Mouse (Mus musculus) forebrain, embryonic 11.5 days (tissue): Measurements from ENCODE around the gene Rd3l. TPM values are rescaled to one million over a fixed set of nuclear protein-coding genes. Genes with fewer than 3 reads are reported as not detected.

Experiments used
- ATAC-seq: fragments of 200-750 bp; cut with Nextera tagmentation; replicated peaks from 2 replicates; pipeline ENCODE4 v1.8.0; 2017; ENCODE audit warnings: moderate TSS enrichment; ENCODE audit not compliant: low FRiP score
- DNase-seq: peaks from one replicate; pipeline ENCODE4 v3.0.0-alpha.2; 2017; ENCODE audit warnings: low spot score
- H3K27ac ChIP-seq: fragments of 300-500 bp; sonication (generic); 2 replicates; pipeline ENCODE4 v1.5.1; 2014; ENCODE audit warnings: low read depth, low read length
- H3K27me3 ChIP-seq: fragments of 300-500 bp; sonication (generic); 2 replicates; pipeline ENCODE4 v1.6.1; 2014; ENCODE audit warnings: mild to moderate bottlenecking, low read length, mixed read lengths; ENCODE audit not compliant: control insufficient read depth, insufficient read depth
- H3K36me3 ChIP-seq: fragments of 300-500 bp; sonication (generic); 2 replicates; pipeline ENCODE4 v1.6.1; 2014; ENCODE audit warnings: mild to moderate bottlenecking, low read length, moderate library complexity, mixed read lengths; ENCODE audit not compliant: control insufficient read depth, insufficient read depth
- H3K4me1 ChIP-seq: fragments of 300-500 bp; sonication (generic); replicated peaks from 2 replicates; pipeline ENCODE4 v1.6.1; 2014; ENCODE audit warnings: low read length, mixed read lengths; ENCODE audit not compliant: control insufficient read depth, insufficient read depth
- H3K4me2 ChIP-seq: fragments of 300-500 bp; sonication (generic); 2 replicates; pipeline ENCODE4 v1.6.1; 2014; ENCODE audit warnings: low read depth, mild to moderate bottlenecking, low read length, moderate library complexity, mixed read lengths; ENCODE audit not compliant: severe bottlenecking
- H3K4me3 ChIP-seq: fragments of 300-500 bp; sonication (generic); 2 replicates; pipeline ENCODE4 v1.5.1; 2014; ENCODE audit warnings: low read depth, low read length
- H3K9ac ChIP-seq: fragments of 300-500 bp; sonication (generic); 2 replicates; pipeline ENCODE4 v1.6.1; 2014; ENCODE audit warnings: low read length
- H3K9me3 ChIP-seq: fragments of 300-500 bp; sonication (generic); 2 replicates; pipeline ENCODE4 v1.6.1; 2016; ENCODE audit warnings: low read length, mixed read lengths; ENCODE audit not compliant: control insufficient read depth
- WGBS: fragments of 180-500 bp; shearing (Covaris S2); extraction: QIAGEN DNeasy Blood & Tissue Kit; methylation state at CpG from one replicate; pipeline ENCODE4 v1.1.7; 2014; 5-methylcytosine and 5-hydroxymethylcytosine counted together
- polyA plus RNA-seq: library from polyadenylated mRNA; unstranded; fragments of >200 nt; fragmentation: Nextera tagmentation; extraction: Ambion mirVana; gene quantifications from 2 replicates; pipeline ENCODE4 v1.2.1, GENCODE M21; 2014

The Rd3l gene
- polyA plus RNA-seq, 1 experiment from 2014 or later: not detected

GRCm38 (mm10) chr12:112012511-112013270 lies 31.6 kb upstream of the Rd3l start:
- WGBS: 23% methylated on average over 12 of the region's 12 CpGs
- peaks cover 5% of the 10 kb centered on the region; the same call in 1 of the 2 replicates for H3K4me1 ChIP-seq
- H3K27ac ChIP-seq: peak overlapping the region; percentile 89
- ATAC-seq (peak; percentile 93), DNase-seq (peak; percentile 88)
- no peaks in the 10 kb centered on the region for H3K36me3 ChIP-seq
- H3K9me3 ChIP-seq: no peaks in the 10 kb centered on the region; the same call in 1 of the 2 replicates
- peak overlapping the region; percentile 48 for H3K9ac ChIP-seq
- H3K27me3 ChIP-seq: no peaks in the 10 kb centered on the region
- H3K4me2 ChIP-seq: peak overlapping the region; percentile 51
- H3K4me3 ChIP-seq: peak overlapping the region; percentile 13

- no peak for ATAC-seq
These were observed 20.1 kb upstream of the Rd3l start for GRCm38 (mm10) chr12:112001223-112001622.

GRCm38 (mm10) chr12:111999735-112000134 lies 18.6 kb upstream of the Rd3l start:
- no peak overlapping the region for H3K4me3 ChIP-seq
- no peaks in the 10 kb centered on the region for H3K9me3 ChIP-seq
- WGBS: 96% methylated on average over 7 of the region's 7 CpGs
- ATAC-seq (no peak), DNase-seq (peak; percentile 25)
- H3K4me1 ChIP-seq: no peaks in the 10 kb centered on the region
- H3K9ac ChIP-seq: no peak overlapping the region
- H3K27ac ChIP-seq: no peak overlapping the region
- H3K27me3 ChIP-seq: no peaks in the 10 kb centered on the region
- no peaks in the 10 kb centered on the region for H3K36me3 ChIP-seq
- no peak overlapping the region for H3K4me2 ChIP-seq

More at GRCm38 (mm10) chr12:112001223-112001622, 20.1 kb upstream of the Rd3l start:
- no peaks in the 10 kb centered on the region for H3K4me1 ChIP-seq
- no peaks in the 10 kb centered on the region for H3K36me3 ChIP-seq
- no peak overlapping the region for H3K27ac ChIP-seq
- no peaks in the 10 kb centered on the region for H3K27me3 ChIP-seq
- H3K4me2 ChIP-seq: no peak overlapping the region
- no peak overlapping the region for H3K9ac ChIP-seq
- 23% methylated on average over 8 of the region's 8 CpGs for WGBS
- H3K9me3 ChIP-seq: no peaks in the 10 kb centered on the region
- H3K4me3 ChIP-seq: no peak overlapping the region
- peak; percentile 80 for DNase-seq

GRCm38 (mm10) chr12:111995161-111995560 lies 14.0 kb upstream of the Rd3l start:
- WGBS: 85% methylated on average over 2 of the region's 2 CpGs
- ATAC-seq: no peak
- H3K4me3 ChIP-seq: no peak overlapping the region

GRCm38 (mm10) chr12:111992626-111993025 lies 11.5 kb upstream of the Rd3l start:
- H3K27ac ChIP-seq: no peak overlapping the region
- no peaks in the 10 kb centered on the region for H3K9me3 ChIP-seq
- no peaks in the 10 kb centered on the region for H3K27me3 ChIP-seq
- no peak overlapping the region for H3K4me2 ChIP-seq
- ATAC-seq (no peak), DNase-seq (no peak)
- 87% methylated on average over 5 of the region's 5 CpGs for WGBS
- no peaks in the 10 kb centered on the region for H3K36me3 ChIP-seq
- no peaks in the 10 kb centered on the region for H3K4me1 ChIP-seq
- no peak overlapping the region for H3K4me3 ChIP-seq
- H3K9ac ChIP-seq: no peak overlapping the region

More at GRCm38 (mm10) chr12:111995161-111995560, 14.0 kb upstream of the Rd3l start:
- Histone ChIP-seq H3K4me1 (no peaks in the 10 kb centered on the region), H3K27ac (no peak overlapping the region), H3K9me3 (no peaks in the 10 kb centered on the region), H3K9ac (no peak overlapping the region), H3K4me2 (no peak overlapping the region), H3K36me3 (no peaks in the 10 kb centered on the region), H3K27me3 (no peaks in the 10 kb centered on the region)
- DNase-seq: no peak

GRCm38 (mm10) chr12:111986756-111987155 lies 5.6 kb upstream of the Rd3l start:
- no peaks in the 10 kb centered on the region for H3K9me3 ChIP-seq
- H3K36me3 ChIP-seq: no peaks in the 10 kb centered on the region
- no peak overlapping the region for H3K27ac ChIP-seq
- H3K27me3 ChIP-seq: no peaks in the 10 kb centered on the region
- DNase-seq (no peak), ATAC-seq (no peak)
- 52% methylated on average over 9 of the region's 9 CpGs for WGBS
- no peak overlapping the region for H3K9ac ChIP-seq
- H3K4me1 ChIP-seq: no peaks in the 10 kb centered on the region
- H3K4me2 ChIP-seq: no peak overlapping the region
- H3K4me3 ChIP-seq: no peak overlapping the region

GRCm38 (mm10) chr12:111983165-111983564 lies 2.0 kb upstream of the Rd3l start:
- Histone ChIP-seq H3K36me3 (no peaks in the 10 kb centered on the region), H3K27ac (no peak overlapping the region), H3K4me1 (no peaks in the 10 kb centered on the region), H3K9me3 (no peaks in the 10 kb centered on the region), H3K27me3 (no peaks in the 10 kb centered on the region), H3K4me3 (no peak overlapping the region), H3K4me2 (no peak overlapping the region), H3K9ac (no peak overlapping the region)
- ATAC-seq (no peak), DNase-seq (no peak)
- WGBS: 78% methylated on average over 2 of the region's 2 CpGs

GRCm38 (mm10) chr12:111981831-111982230 lies 714 bp upstream of the Rd3l start:
- Histone ChIP-seq H3K27me3 (no peaks in the 10 kb centered on the region), H3K4me2 (no peak overlapping the region), H3K9ac (no peak overlapping the region), H3K9me3 (no peaks in the 10 kb centered on the region), H3K4me3 (no peak overlapping the region), H3K36me3 (no peaks in the 10 kb centered on the region), H3K4me1 (no peaks in the 10 kb centered on the region), H3K27ac (no peak overlapping the region)
- WGBS: 82% methylated on average over 8 of the region's 8 CpGs
- ATAC-seq (no peak), DNase-seq (no peak)

- ATAC-seq (no peak), DNase-seq (no peak)
- H3K36me3 ChIP-seq: no peaks in the 10 kb centered on the region
- H3K27ac ChIP-seq: no peak overlapping the region
- H3K4me2 ChIP-seq: no peak overlapping the region
- no peaks in the 10 kb centered on the region for H3K27me3 ChIP-seq
- H3K4me1 ChIP-seq: no peaks in the 10 kb centered on the region
- H3K9ac ChIP-seq: no peak overlapping the region
- no peaks in the 10 kb centered on the region for H3K9me3 ChIP-seq
- 82% methylated on average over 6 of the region's 6 CpGs for WGBS
- no peak overlapping the region for H3K4me3 ChIP-seq
These were observed 2.8 kb downstream of the Rd3l start for GRCm38 (mm10) chr12:111978274-111978673.
